Mouse (Mus musculus): ENCODE data around the gene Defb22. TPM values are rescaled to one million over a fixed set of nuclear protein-coding genes. Genes with fewer than 3 reads are reported as not detected.

The Defb22 gene
- polyA plus RNA-seq, 1 experiment: not detected

DNA sequence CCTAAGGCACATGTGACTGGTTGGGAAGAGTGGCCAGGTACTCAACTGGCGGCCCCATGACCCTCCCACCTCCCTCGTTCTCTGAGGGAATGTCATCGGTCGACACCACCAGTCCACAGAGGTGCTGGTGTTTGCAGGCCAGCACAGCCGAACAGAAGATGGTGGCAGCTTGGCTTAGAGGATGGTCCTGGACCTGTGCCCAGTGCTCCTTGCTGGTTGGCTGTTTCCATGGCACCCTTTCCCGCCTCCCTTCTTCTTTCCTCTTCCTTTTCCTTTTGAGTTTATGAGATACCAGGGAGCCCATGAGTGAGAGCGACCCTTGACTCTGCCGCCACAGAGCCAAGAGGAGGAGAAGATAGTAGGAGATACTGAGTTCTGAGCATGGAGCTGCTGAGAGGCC, 46.7 kb downstream of the Defb22 start:
- Histone ChIP-seq H3K27me3 (ENCODE audit: control insufficient read depth, insufficient read depth, low read length) (no peaks in the 10 kb centered on the region), H3K4me1 (ENCODE audit: control insufficient read depth, insufficient read depth, insufficient read length, low read length) (no peaks in the 10 kb centered on the region), H3K4me3 (ENCODE audit: low read depth, low read length) (no peak overlapping the region), H3K27ac (ENCODE audit: insufficient read depth, low read depth, low read length) (no peak overlapping the region), H3K36me3 (ENCODE audit: control insufficient read depth, insufficient read depth, low read length) (no peaks in the 10 kb centered on the region)
- WGBS: 82% methylated on average over 8 of the region's 8 CpGs
- TF ChIP-seq POLR2A (IDR thresholded peaks at IDR 0.05; ENCODE audit: low read depth, low read length) (no peak), CTCF (IDR thresholded peaks at IDR 0.05; ENCODE audit: extremely low read depth, insufficient read length, insufficient replicate concordance, low read depth, low read length) (no peak)

GRCm38 (mm10) chr2:152442322-152442721, 47.6 kb downstream of the Defb22 start:
- H3K4me1 ChIP-seq (ENCODE audit: control insufficient read depth, insufficient read depth, insufficient read length, low read length): no peaks in the 10 kb centered on the region
- TF ChIP-seq POLR2A (IDR thresholded peaks at IDR 0.05; ENCODE audit: low read depth, low read length) (no peak), CTCF (IDR thresholded peaks at IDR 0.05; ENCODE audit: extremely low read depth, insufficient read length, insufficient replicate concordance, low read depth, low read length) (no peak)
- H3K36me3 ChIP-seq (ENCODE audit: control insufficient read depth, insufficient read depth, low read length): no peaks in the 10 kb centered on the region
- 89% methylated on average over 4 of the region's 4 CpGs for whole genome bisulfite sequencing
- H3K27me3 ChIP-seq (ENCODE audit: control insufficient read depth, insufficient read depth, low read length): no peaks in the 10 kb centered on the region
- H3K27ac ChIP-seq (ENCODE audit: insufficient read depth, low read depth, low read length): no peak overlapping the region
- H3K4me3 ChIP-seq (ENCODE audit: low read depth, low read length): no peak overlapping the region

DNA sequence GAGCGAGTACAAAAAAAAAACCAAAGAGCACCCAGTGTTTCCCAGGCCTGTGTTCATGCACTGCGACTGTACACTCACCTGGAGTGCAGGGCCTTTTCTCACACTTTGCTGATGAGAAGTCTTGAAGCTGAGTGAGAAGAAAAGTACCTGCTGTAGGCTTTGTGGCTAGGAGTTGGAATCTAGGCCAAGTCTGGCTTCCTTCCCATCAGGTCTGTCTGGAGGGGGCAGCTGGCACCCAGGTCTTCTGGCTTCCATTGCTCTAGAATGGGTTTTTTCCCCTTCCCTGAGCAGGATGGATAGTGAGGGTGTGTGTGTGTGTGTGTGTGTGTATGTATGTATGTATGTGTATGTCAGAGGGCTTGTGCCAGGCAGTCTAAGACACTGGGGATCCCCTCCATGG, 50.1 kb downstream of the Defb22 start:
- Histone ChIP-seq H3K27me3 (ENCODE audit: control insufficient read depth, insufficient read depth, low read length) (no peaks in the 10 kb centered on the region), H3K36me3 (ENCODE audit: control insufficient read depth, insufficient read depth, low read length) (no peaks in the 10 kb centered on the region), H3K4me1 (ENCODE audit: control insufficient read depth, insufficient read depth, insufficient read length, low read length) (no peaks in the 10 kb centered on the region), H3K4me3 (ENCODE audit: low read depth, low read length) (no peak overlapping the region), H3K27ac (ENCODE audit: insufficient read depth, low read depth, low read length) (no peak overlapping the region)
- TF ChIP-seq POLR2A (IDR thresholded peaks at IDR 0.05; ENCODE audit: low read depth, low read length) (no peak), CTCF (IDR thresholded peaks at IDR 0.05; ENCODE audit: extremely low read depth, insufficient read length, insufficient replicate concordance, low read depth, low read length) (no peak)
- 76% methylated on average over 2 of the region's 2 CpGs for whole genome bisulfite sequencing

DNA sequence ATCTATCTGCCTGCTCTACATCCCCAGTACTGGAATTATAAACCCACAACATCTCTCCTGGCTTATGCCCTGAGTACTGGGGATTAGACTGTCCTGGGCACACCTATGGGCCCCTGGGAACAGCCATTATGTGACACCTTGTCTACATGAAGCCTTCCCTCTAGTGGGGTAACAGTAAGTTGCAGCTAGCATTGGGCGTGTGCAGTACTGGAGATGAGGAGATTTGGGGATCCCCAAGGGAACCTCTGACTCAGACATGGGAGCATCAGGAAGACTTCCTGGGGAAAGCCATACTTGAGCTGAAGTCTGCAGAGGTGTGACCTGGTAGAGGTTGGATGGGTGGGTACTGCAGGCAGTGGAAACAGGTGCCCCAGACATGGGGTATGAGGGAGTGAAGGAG, 51.0 kb downstream of the Defb22 start:
- no peaks in the 10 kb centered on the region for H3K36me3 ChIP-seq (ENCODE audit: control insufficient read depth, insufficient read depth, low read length)
- 65% methylated on average over 1 of the region's 1 CpGs for WGBS
- H3K27me3 ChIP-seq (ENCODE audit: control insufficient read depth, insufficient read depth, low read length): no peaks in the 10 kb centered on the region
- TF ChIP-seq CTCF (IDR thresholded peaks at IDR 0.05; ENCODE audit: extremely low read depth, insufficient read length, insufficient replicate concordance, low read depth, low read length) (no peak), POLR2A (IDR thresholded peaks at IDR 0.05; ENCODE audit: low read depth, low read length) (no peak)
- H3K27ac ChIP-seq (ENCODE audit: insufficient read depth, low read depth, low read length): no peak overlapping the region
- H3K4me1 ChIP-seq (ENCODE audit: control insufficient read depth, insufficient read depth, insufficient read length, low read length): no peaks in the 10 kb centered on the region
- no peak overlapping the region for H3K4me3 ChIP-seq (ENCODE audit: low read depth, low read length)

GRCm38 (mm10) chr2:152436983-152437860, 52.7 kb downstream of the Defb22 start:
- Histone ChIP-seq H3K4me3 (ENCODE audit: low read depth, low read length) (peak overlapping the region; percentile 50), H3K27me3 (ENCODE audit: control insufficient read depth, insufficient read depth, low read length) (no peaks in the 10 kb centered on the region), H3K4me1 (ENCODE audit: control insufficient read depth, insufficient read depth, insufficient read length, low read length) (no peaks in the 10 kb centered on the region), H3K27ac (ENCODE audit: insufficient read depth, low read depth, low read length) (no peak overlapping the region), H3K36me3 (ENCODE audit: control insufficient read depth, insufficient read depth, low read length) (no peaks in the 10 kb centered on the region)
- peak; percentile 94 for TF ChIP-seq CTCF (IDR thresholded peaks at IDR 0.05; ENCODE audit: extremely low read depth, insufficient read length, insufficient replicate concordance, low read depth, low read length)
- TF ChIP-seq POLR2A (IDR thresholded peaks at IDR 0.05; ENCODE audit: low read depth, low read length): no peak
- WGBS: 5% methylated on average over 23 of the region's 23 CpGs

GRCm38 (mm10) chr2:152436405-152436901, 53.5 kb downstream of the Defb22 start:
- Histone ChIP-seq H3K4me3 (ENCODE audit: low read depth, low read length) (no peak overlapping the region), H3K27me3 (ENCODE audit: control insufficient read depth, insufficient read depth, low read length) (no peaks in the 10 kb centered on the region), H3K36me3 (ENCODE audit: control insufficient read depth, insufficient read depth, low read length) (no peaks in the 10 kb centered on the region), H3K4me1 (ENCODE audit: control insufficient read depth, insufficient read depth, insufficient read length, low read length) (no peaks in the 10 kb centered on the region), H3K27ac (ENCODE audit: insufficient read depth, low read depth, low read length) (no peak overlapping the region)
- 78% methylated on average over 7 of the region's 7 CpGs for WGBS
- TF ChIP-seq CTCF (IDR thresholded peaks at IDR 0.05; ENCODE audit: extremely low read depth, insufficient read length, insufficient replicate concordance, low read depth, low read length): no peak
- TF ChIP-seq POLR2A (IDR thresholded peaks at IDR 0.05; ENCODE audit: low read depth, low read length): no peak

Other genes starting within 250 kb of the Defb22 start
- gene Tbc1d20, start 196.3 kb downstream of the Defb22 start, polyA plus RNA-seq (2012; rRNA removed): 23.4 and 49.6 TPM in 2 replicates
- 185 and 340 TPM in 2 replicates for gene Rbck1, start 157.5 kb downstream of the Defb22 start, polyA plus RNA-seq (2012; rRNA removed)
- 5.1 and 23.5 TPM in 2 replicates for gene Trib3, start 146.1 kb downstream of the Defb22 start, polyA plus RNA-seq (2012; rRNA removed)
- 0.36 and 0.51 TPM in 2 replicates for gene Nrsn2, start 113.5 kb downstream of the Defb22 start, polyA plus RNA-seq (2012; rRNA removed)
- gene Sox12, start 92.1 kb downstream of the Defb22 start, polyA plus RNA-seq (2012; rRNA removed): 1.8 and 3.2 TPM in 2 replicates
- gene Zcchc3, start 75.1 kb downstream of the Defb22 start, polyA plus RNA-seq (2012; rRNA removed): 0.77 and 1.9 TPM in 2 replicates
- gene 6820408C15Rik, start 74.6 kb downstream of the Defb22 start, polyA plus RNA-seq (2012; rRNA removed): not detected in 2 replicates
- not detected in 2 replicates for gene Defb23, start 25.5 kb downstream of the Defb22 start, polyA plus RNA-seq (2012; rRNA removed)
- not detected in 2 replicates for gene Defb20, start 13.1 kb downstream of the Defb22 start, polyA plus RNA-seq (2012; rRNA removed)
- not detected in 2 replicates for gene Defb26, start 21.6 kb upstream of the Defb22 start, polyA plus RNA-seq (2012; rRNA removed)
- not detected in 2 replicates for gene Defb28, start 28.1 kb upstream of the Defb22 start, polyA plus RNA-seq (2012; rRNA removed)
- not detected in 2 replicates for gene Defb29, start 50.0 kb upstream of the Defb22 start, polyA plus RNA-seq (2012; rRNA removed)
- gene Gm17416, start 79.2 kb upstream of the Defb22 start, polyA plus RNA-seq (2012; rRNA removed): not detected in 2 replicates
- not detected in 2 replicates for gene Defb21, start 82.6 kb upstream of the Defb22 start, polyA plus RNA-seq (2012; rRNA removed)
- gene Defb19, start 90.2 kb upstream of the Defb22 start, polyA plus RNA-seq (2012; rRNA removed): not detected in 2 replicates
- not detected in 2 replicates for gene Defb45, start 109.3 kb upstream of the Defb22 start, polyA plus RNA-seq (2012; rRNA removed)
- not detected in 2 replicates for gene Defb36, start 114.2 kb upstream of the Defb22 start, polyA plus RNA-seq (2012; rRNA removed)
- not detected in 2 replicates for gene Defb25, start 132.9 kb upstream of the Defb22 start, polyA plus RNA-seq (2012; rRNA removed)
- gene Rem1, start 136.8 kb upstream of the Defb22 start, polyA plus RNA-seq (2012; rRNA removed): 3.5 and 4.7 TPM in 2 replicates
- 152 and 199 TPM in 2 replicates for gene H13, start 179.3 kb upstream of the Defb22 start, polyA plus RNA-seq (2012; rRNA removed)
- 1.3 and 1.7 TPM in 2 replicates for gene Mcts2, start 196.9 kb upstream of the Defb22 start, polyA plus RNA-seq (2012; rRNA removed)
- gene Id1, start 246.1 kb upstream of the Defb22 start, polyA plus RNA-seq (2012; rRNA removed): 585 and 916 TPM in 2 replicates